Mouse (Mus musculus) right cerebral cortex, postnatal 10 days (tissue): Measurements from ENCODE around the gene Ripk1.
A peak's percentile ranks its signal among the peaks of the same experiment; 100 is the strongest.
"Not testable (repeated sequence)": the region's sequence is repeated elsewhere in the genome, so short reads cannot be mapped to it uniquely, and the experiment has no call there.

Experiments used
- DNase-seq, 2 experiments: peaks; one replicate each; pipeline ENCODE4 v3.0.0; 2021; ENCODE audit warnings: low spot score in 2 of 2

Gene Ripk1

DNA sequence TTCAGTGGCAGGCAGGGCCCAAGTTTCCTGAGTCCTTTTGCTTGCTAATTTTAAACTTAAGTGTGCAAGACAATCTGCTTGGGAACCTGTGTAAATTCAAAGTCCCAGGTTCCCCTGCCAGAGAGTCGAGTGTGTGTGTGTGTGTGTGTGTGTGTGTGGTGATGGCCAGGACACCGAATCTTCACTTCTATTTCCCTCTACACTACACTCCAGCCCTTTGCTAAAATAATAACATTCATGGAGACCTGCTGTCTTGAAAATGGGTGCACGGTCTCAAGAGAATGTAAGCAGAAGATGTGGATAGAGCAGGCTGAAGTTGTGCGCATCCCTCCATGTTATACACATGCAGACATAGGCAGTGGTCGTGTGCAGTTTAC is 35.9 kb downstream of the Ripk1 start:
- no peak for DNase-seq

DNA sequence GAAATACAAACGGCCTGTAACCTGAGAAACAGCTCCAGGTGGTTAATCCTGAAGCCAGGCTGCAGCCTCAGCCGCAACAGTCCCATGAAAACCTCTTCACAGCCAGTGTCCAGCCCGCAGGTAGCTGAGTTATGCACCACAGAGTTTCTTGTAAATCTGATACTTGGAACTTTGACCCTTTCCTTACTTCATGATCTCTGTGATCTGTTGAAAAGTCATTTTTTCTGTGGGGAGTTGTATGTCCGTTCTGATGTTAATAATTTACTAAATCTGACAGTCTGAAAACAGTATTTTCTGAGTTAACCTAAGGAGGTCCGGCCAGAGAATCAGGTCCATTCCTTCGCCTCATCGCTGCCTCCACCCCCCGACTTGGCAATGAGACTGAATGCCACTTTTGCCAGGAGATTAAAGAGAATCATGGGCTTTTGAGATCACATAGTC is 36.8 kb downstream of the Ripk1 start:
- DNase-seq = no peak

DNA sequence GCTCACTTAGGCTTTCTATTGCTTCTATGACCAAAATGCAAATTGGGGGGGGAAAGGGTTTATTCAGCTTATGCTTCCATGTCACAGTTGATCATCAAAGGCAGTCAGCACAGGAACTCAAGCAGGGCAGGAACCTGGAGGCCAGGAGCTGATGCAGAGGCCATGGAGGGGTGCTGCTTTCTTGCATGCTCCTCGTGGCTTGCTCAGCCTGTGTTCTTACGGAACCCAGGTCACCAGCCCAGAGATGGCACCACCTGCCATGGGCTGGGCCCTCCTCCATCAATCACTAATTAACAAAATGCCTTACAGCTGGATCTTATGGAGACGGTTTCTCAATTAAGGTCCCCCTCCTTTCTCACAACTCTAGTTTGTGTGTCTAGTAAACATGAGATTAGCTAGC is 37.9 kb downstream of the Ripk1 start:
- DNase-seq = no peak

- no peak for DNase-seq
These were observed 41.7 kb downstream of the Ripk1 start for GRCm38 (mm10) chr13:34043716-34044393.

GRCm38 (mm10) chr13:34045511-34046249 is 43.5 kb downstream of the Ripk1 start:
- no peak for DNase-seq

- DNase-seq = peak; percentile 93 to 94
These were observed 44.4 kb downstream of the Ripk1 start for GRCm38 (mm10) chr13:34046421-34047012.

- DNase-seq = no peak
These were observed 45.4 kb downstream of the Ripk1 start for GRCm38 (mm10) chr13:34047526-34047925.

DNA sequence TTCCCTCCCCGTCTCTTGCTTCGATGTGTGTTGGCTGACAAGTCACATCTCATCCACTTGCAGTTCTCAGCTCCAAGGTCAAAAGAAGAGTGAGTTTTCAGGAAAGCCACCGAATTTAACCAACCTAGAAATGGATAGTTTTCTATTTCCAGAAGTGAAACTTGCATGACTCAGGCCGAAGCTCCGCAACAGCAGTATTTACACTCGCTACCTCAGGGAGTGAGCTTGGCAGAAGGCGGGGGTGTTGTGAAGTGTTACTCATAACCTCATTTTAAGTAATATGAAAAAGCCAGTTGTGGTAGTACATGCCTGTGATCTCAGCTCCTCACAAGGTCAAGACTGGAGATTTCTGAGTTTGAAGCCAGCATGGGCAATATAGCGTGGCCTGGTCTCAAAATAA is 48.3 kb downstream of the Ripk1 start:
- no peak for DNase-seq

DNA sequence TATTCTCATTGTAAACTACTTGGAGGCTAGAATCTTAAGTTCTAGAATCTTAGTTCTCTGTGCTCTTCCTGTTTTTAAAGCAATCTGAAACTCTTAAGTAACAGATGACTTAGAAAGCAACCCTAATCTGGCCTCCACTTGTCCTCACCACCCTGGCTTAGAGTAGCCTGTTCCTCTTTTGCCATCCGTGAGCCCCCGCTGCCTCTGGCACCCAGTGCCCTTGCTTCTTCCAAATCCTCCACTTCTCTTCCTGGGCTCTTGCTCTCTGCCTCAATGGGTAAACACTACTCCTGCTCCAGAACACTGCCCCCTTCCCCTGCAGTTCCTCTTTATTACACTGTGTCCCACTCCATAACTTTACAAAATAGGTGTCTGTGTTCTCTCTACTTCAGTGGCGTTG is 49.5 kb downstream of the Ripk1 start:
- DNase-seq = no peak

GRCm38 (mm10) chr13:34053673-34054282 is 51.6 kb downstream of the Ripk1 start:
- no peak for DNase-seq

DNA sequence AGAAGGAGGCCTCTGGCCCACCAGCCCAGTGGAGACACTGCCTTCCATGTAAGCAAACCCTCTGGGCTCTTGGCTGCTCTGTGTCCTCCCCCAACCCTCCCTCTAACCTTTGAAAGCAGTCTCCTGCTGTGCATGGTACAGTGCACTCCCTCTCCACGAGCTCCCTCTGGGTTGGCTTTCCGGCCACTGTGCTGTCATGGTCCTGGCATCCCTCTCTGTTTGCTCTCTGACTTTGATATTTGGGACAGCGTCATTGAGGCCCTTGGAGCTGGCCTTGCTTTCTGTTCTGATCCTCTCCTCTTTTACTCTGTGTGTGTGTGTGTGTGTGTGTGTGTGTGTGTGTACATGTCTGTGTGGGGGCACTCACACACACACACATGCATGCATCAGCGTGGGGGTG is 52.2 kb downstream of the Ripk1 start:
- peak in 1 of 2 experiments; percentile 7 for DNase-seq

- DNase-seq = no peak
These were observed 52.8 kb downstream of the Ripk1 start for GRCm38 (mm10) chr13:34054983-34055382.

- DNase-seq = no peak
These were observed 55.1 kb downstream of the Ripk1 start for GRCm38 (mm10) chr13:34057252-34057651.

GRCm38 (mm10) chr13:34060061-34060460 is 57.9 kb downstream of the Ripk1 start:
- DNase-seq = no peak

DNA sequence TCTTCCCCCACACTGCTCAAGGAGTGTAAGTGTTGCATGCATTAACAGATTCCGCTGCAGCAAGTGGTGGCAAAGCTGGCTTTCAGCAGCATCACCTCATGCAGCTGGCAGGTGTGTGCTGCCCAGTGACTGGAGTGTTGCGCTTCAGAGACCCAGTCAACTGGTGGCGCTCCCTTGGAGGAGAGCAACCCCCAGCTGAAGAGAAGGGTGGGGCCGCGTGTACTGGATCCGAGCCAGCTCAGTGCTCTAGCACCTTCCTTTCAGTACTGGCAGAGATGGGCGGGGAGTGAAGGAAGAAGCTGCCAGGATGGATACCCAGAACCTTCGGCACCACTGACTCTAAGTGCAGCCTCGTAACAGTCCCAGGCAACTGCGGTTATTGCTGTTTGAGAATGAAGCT is 60.3 kb downstream of the Ripk1 start:
- DNase-seq = no peak

- peak; percentile 68 to 76 for DNase-seq
These were observed 64.2 kb downstream of the Ripk1 start for GRCm38 (mm10) chr13:34066351-34066750.

DNA sequence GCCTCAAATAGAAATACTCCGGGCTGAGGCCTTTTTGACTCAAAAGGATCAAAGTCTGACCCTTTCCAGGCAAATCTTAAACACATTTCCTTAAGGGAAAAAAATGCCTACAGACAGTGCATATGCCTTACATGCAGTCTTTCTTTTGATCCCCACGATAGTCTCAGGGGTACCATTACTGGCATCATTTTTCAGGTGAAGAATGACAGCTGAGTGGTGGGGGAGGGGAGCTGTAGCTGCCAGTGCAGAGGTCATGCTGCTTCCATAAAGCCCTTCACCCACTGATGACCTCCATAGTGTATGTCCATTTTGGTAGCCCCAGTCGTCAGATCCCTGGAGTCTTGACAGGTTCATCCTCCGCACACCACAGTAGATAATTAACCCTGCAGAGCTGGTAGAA is 68.1 kb downstream of the Ripk1 start:
- DNase-seq = no peak

GRCm38 (mm10) chr13:34071836-34072235 is 69.7 kb downstream of the Ripk1 start:
- no peak for DNase-seq

DNA sequence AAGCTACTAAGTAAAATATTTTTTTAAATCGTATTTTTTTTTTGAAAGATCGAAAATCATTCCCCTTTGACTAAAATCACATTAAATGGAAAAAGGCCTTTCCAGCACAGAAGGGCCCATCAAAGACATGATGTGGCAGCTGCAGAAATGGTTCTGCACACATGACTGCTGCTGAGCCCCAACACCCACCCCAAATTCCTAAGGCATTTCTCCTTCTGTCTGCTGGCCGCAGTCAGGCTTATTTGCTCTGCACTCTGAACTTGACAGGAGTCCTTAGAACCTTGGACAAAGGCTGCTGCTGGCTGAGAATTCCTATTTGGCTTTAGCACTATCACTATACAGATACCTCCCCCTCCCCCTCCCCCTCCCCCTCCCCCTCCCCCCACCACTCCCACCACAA is 70.7 kb downstream of the Ripk1 start:
- DNase-seq = no peak

DNA sequence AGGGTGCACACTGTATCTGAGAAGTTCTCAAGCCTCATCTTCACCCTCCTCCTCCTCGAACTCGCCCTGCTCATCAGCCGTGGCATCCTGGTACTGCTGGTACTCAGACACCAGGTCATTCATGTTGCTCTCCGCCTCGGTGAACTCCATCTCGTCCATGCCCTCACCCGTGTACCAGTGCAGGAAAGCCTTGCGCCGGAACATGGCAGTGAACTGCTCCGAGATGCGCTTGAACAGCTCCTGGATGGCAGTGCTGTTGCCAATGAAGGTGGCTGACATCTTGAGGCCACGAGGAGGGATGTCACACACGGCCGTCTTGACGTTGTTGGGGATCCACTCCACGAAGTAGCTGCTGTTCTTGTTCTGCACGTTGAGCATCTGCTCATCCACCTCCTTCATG is 72.3 kb downstream of the Ripk1 start:
- DNase-seq = not testable (repeated sequence)

DNA sequence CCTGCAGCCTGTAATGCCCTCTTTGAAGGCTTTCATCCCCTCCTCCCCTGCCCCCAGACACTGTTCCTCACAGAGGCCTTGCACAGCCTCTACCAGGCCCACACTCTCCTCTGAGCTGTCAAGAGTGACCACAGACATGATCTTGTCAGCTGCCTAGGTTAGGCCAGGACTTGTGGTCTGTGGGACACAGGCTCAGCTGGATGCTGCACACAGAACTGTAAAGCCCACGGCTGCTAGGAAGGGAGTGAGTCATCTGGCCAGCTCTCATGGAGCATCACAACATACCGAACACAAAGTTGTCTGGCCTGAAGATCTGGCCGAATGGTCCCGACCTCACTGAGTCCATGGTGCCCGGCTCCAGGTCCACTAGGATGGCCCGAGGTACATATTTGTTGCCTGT is 73.7 kb downstream of the Ripk1 start:
- peak in 1 of 2 experiments; percentile 41 for DNase-seq
